Mouse (Mus musculus): ENCODE results near the gene Myo5a. TPM values are rescaled to one million over a fixed set of nuclear protein-coding genes. Genes with fewer than 3 reads are reported as not detected.
"Not testable (repeated sequence)": the region's sequence is repeated elsewhere in the genome, so short reads cannot be mapped to it uniquely, and the experiment has no call there.

The Myo5a gene
- total RNA-seq, 2 experiments from 2014 or later: 11.0 to 11.7 TPM

DNA sequence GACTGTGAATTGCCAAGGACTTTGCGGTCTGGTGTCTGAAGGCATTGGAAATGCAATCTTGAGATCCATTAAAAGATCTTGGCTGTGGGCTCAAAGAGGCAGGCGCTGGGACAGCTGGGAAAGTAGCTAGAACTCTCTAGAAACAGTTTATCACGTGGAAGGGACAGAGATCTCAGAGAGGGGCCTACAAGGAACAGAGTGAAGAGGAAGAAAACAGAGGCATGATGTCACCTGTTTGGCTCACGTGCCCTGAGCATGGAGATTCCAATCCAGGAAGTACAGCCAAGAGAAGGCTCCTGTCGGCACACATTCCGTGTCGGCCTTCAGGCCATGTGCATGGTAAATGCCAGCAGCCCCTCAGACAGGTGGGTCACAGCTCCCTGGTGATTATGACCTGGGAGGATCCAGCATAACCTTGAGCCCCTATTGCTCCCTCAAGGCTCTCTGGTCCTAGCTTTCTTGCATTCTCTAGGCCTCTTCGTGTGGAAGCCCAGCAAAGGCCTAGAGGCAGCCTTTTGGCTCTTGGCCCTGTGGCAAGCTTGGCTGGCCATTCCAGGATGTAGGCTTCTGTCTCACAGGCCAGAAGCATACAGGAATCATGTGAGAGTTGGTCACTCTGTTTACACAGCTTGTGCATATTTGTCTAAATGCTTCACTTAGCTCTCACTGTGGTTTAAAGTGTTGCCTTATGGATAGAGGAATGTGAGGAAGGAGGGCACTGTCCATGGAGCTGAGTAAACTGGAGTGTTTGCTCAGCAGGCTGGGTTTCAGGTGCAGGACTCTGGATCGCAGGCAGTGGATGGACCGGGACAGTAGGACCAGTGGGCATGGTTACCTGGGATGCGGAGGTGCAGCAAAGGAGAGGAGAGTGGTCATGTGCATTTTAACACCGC is 165.8 kb downstream of the Myo5a start:
- intact Hi-C loops (cut with DNase I): no loop called here
- DNase-seq (ENCODE audit: low spot score): no peak

- no peak for DNase-seq (ENCODE audit: low spot score)
- intact Hi-C loops (cut with DNase I): no loop called here
These were observed 167.4 kb downstream of the Myo5a start for GRCm38 (mm10) chr9:75238179-75238578.

- DNase-seq (ENCODE audit: low spot score): no peak
- intact Hi-C loops (cut with DNase I): no loop called here
These were observed 172.2 kb downstream of the Myo5a start for GRCm38 (mm10) chr9:75243052-75243451.

- DNase-seq (ENCODE audit: low spot score): no peak
- intact Hi-C loops (cut with DNase I): no loop called here
These were observed 173.1 kb downstream of the Myo5a start for GRCm38 (mm10) chr9:75243730-75244406.

DNA sequence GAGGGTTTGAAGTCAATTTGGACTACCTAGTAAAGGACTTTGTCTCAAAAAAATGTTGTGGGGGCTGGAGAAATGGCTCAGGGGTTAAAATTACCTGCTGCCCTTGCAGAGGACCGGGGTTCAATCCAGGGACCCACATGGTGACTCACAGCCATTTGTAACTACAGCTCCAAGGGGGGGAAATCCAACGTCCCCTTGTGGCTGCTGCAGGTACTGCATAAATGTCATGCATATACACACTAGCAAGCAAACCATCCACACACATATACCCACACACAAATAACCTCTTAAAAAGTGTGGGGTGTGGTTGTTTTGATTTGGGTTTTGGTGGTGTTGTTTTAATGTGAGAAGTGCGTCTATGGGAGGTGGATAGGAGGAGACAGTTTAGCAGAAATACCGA is 173.7 kb downstream of the Myo5a start:
- no peak for DNase-seq (ENCODE audit: low spot score)
- intact Hi-C loops (cut with DNase I): no loop called here

DNA sequence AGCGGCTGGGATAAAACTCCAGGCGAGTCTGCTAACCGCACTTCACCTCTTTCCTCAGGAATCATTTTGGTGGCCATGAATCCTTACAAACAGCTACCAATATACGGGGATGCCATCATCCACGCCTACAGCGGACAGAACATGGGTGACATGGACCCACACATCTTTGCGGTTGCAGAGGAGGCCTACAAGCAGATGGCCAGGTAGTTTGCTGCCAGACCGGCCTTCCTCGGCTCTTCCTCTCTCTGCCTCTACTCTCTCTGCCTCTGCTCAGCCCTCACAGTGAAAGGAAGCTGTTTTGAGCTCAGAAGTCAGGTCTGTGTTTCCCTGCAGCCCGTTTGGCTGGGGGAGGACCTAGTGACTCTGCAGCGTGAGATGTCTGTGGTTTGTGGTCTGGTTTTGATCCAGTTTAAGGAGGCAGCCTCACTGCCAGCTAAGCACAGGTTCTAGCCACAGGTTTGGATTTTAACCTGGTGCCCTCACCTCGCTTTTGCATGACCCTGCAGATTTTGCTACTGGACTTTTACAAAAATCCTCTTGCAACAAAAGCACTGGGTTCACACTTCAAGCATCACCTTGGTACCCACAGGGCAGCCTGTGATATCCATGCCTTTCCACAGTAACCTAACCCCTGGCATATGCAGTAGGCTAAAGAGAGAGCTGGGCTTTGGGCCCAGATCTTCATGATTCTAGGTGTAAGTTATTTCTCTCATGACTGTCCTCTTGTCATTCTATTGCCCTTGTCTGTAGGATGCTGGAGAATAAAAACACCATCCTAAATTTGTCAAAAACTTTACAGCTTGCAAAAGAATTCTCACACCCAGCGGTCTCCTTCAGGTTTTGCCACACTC is 175.5 kb downstream of the Myo5a start:
- intact Hi-C loops (cut with DNase I): no loop called here
- DNase-seq (ENCODE audit: low spot score): no peak

DNA sequence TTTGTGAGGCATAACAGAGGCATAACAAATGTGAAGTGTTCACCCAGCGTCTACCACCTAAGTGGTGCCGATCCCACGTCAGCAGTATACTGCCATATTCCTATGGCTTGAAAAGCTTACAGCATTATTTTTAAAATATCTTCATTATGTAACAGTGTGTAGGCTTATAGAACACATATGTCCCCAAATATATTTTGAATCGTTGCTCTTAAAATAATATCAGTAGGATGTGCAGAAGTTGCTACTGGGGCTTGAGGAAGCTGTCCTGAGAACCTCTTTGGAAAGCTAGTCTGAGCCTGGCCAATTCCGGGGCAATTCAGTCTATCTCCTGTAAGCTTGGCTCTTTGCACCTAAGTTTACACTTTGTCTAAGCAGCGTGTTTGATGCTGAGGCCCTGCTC is 177.1 kb downstream of the Myo5a start:
- no peak for DNase-seq (ENCODE audit: low spot score)
- intact Hi-C loops (cut with DNase I): no loop called here

DNA sequence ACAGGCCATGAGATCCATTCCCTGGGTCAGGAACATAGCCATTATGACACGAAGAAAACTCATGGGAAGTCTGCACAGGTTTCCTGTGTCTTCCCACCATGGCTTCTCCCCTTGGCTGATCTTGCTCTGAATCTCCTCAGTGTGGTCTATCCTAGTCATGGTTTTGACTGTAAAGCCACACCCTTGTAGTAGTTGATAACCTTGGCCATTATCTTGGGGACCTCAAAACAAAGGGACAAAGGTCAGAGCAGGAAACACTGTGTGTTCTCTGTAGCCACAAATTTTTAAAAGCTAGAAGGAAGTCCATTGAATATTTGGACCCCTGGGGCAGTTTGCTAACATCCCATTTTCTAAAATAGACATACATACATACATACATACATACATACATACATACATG is 177.5 kb downstream of the Myo5a start:
- intact Hi-C loops (cut with DNase I): no loop called here
- no peak for DNase-seq (ENCODE audit: low spot score)

- DNase-seq (ENCODE audit: low spot score): no peak
- intact Hi-C loops (cut with DNase I): no loop called here
These were observed 178.1 kb downstream of the Myo5a start for GRCm38 (mm10) chr9:75248874-75249273.

GRCm38 (mm10) chr9:75253158-75253557 is 182.3 kb downstream of the Myo5a start:
- DNase-seq (ENCODE audit: low spot score); intact Hi-C loops (cut with DNase I): not testable (repeated sequence)

GRCm38 (mm10) chr9:75253766-75254165 is 183.0 kb downstream of the Myo5a start:
- intact Hi-C loops (cut with DNase I): no loop called here
- no peak for DNase-seq (ENCODE audit: low spot score)

- intact Hi-C loops (cut with DNase I): no loop called here
- peak; percentile 31 for DNase-seq (ENCODE audit: low spot score)
These were observed 183.6 kb downstream of the Myo5a start for GRCm38 (mm10) chr9:75254196-75254955.

DNA sequence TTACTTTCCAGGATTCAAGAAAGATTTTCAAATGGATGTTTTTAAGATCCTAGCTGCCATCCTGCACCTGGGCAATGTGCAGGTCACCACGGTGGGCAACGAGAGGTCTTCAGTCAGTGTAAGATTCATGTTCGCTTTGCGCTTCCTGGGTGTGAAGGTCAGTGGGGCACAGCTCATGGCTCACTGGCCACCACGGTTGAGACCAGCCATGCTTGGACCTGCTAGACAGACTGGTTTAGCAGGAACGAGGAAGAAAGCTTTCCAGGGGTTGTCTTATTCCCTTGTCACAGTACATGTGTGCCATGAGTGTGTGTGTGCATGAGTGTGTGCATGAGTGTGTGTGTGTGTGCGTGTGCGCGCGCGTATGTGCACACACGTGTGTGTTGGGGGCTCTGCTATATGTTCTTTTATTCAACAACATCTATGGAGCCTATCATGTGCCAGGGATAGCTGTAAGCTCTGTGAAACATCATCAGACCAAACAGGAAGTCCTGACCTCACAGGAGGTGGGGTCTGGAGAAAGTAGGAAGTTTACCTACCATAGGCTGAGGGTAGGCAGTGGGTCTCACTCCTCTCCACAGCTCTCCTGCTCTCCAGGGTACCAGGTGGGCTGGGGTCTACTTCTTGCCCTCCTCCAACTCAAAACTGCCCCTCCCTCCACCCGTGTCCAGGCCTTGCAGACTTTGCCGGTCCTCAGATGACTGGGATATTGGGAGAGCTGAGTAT is 185.2 kb downstream of the Myo5a start:
- no peak for DNase-seq (ENCODE audit: low spot score)
- intact Hi-C loops (cut with DNase I): no loop called here

DNA sequence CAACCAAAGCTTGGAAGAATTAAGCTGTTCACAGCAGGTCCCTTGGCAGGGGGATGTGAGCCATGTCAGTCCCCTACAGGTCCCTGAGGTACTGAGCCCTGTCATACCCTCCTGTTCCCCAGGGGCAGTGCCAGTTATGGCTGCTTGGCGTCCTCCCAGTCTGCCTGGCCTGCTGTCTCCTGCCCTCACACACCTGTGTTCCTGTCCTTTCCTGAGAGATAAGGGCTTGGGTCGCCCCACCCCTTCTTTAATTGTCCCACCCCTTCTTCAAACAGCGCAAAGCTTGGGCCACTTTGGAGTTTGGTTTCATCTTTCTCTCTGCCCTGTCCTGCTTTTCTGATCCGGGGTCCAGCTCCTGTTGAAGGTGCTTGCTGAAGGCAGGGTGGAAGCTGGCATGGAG is 188.0 kb downstream of the Myo5a start:
- no peak for DNase-seq (ENCODE audit: low spot score)
- intact Hi-C loops (cut with DNase I): no loop called here

GRCm38 (mm10) chr9:75259656-75260055 is 188.8 kb downstream of the Myo5a start:
- no peak for DNase-seq (ENCODE audit: low spot score)
- intact Hi-C loops (cut with DNase I): no loop called here

DNA sequence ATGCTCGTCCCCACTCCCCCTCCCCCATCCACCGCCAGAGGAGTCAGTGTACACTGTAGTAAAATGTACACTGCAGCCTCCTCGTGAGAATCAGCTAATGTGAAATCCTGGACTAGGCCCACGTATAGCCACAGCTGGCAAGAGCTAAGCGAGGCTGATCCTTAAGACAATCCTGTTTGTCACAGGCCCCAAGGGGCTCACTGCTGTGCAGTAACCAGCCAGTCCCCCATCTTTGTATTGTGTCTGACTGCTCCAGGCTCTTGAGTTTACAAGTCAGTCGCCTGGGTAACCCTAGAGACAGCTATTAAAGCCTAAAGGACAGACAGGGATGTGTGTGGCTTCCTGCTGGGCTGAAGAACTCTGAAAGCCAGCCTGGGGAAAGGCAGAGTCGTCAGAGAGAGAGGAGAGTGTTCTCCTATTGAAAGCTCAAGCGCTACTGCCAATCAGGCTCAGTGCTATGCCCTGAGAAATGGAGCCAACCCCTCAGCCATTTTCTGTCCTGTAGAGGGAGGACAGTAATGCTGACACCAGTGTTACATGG is 190.6 kb downstream of the Myo5a start:
- intact Hi-C loops (cut with DNase I): no loop called here
- no peak for DNase-seq (ENCODE audit: low spot score)

- intact Hi-C loops (cut with DNase I): no loop called here
- DNase-seq (ENCODE audit: low spot score): no peak
These were observed 191.5 kb downstream of the Myo5a start for GRCm38 (mm10) chr9:75262235-75262826.

- DNase-seq (ENCODE audit: low spot score): no peak
- intact Hi-C loops (cut with DNase I): no loop called here
These were observed 193.3 kb downstream of the Myo5a start for GRCm38 (mm10) chr9:75264008-75264718.
